Mouse (Mus musculus) liver, embryonic 13.5 days (tissue): ENCODE data around the gene Snx17. TPM values are rescaled to one million over a fixed set of nuclear protein-coding genes. Genes with fewer than 3 reads are reported as not detected.

Source experiments
- ATAC-seq: fragments of 200-750 bp; cut with Nextera tagmentation; 2 replicates; pipeline ENCODE4 v1.8.0; 2017; ENCODE audit warnings: low read depth, mild to moderate bottlenecking, moderate number of reproducible peaks, moderate library complexity
- DNase-seq: peaks from one replicate; pipeline ENCODE4 v3.0.0; 2022
- H3K27ac ChIP-seq: fragments of 300-500 bp; sonication (generic); 2 replicates; pipeline ENCODE4 v1.5.1; 2015; ENCODE audit warnings: moderate library complexity, mild to moderate bottlenecking, inconsistent platforms
- H3K27me3 ChIP-seq: fragments of 300-500 bp; sonication (generic); 2 replicates; pipeline ENCODE4 v1.6.1; 2015; ENCODE audit warnings: mild to moderate bottlenecking, inconsistent platforms
- H3K36me3 ChIP-seq: fragments of 300-500 bp; sonication (generic); 2 replicates; pipeline ENCODE4 v1.6.1; 2015; ENCODE audit warnings: mild to moderate bottlenecking, inconsistent platforms
- H3K4me1 ChIP-seq: fragments of 300-500 bp; sonication (generic); replicated peaks from 2 replicates; pipeline ENCODE4 v1.6.1; 2015; ENCODE audit warnings: inconsistent platforms
- H3K4me2 ChIP-seq: fragments of 300-500 bp; sonication (generic); 2 replicates; pipeline ENCODE4 v1.6.1; 2015; ENCODE audit warnings: inconsistent platforms, mild to moderate bottlenecking, moderate library complexity
- H3K4me3 ChIP-seq: fragments of 300-500 bp; sonication (generic); replicated peaks from 2 replicates; pipeline ENCODE4 v1.5.1; 2015; ENCODE audit warnings: mild to moderate bottlenecking, inconsistent platforms
- H3K9ac ChIP-seq: fragments of 300-500 bp; sonication (generic); 2 replicates; pipeline ENCODE4 v1.6.1; 2015; ENCODE audit warnings: mild to moderate bottlenecking, inconsistent platforms
- H3K9me3 ChIP-seq: fragments of 300-500 bp; sonication (generic); replicated peaks from 2 replicates; pipeline ENCODE4 v1.6.1; 2016; ENCODE audit warnings: inconsistent platforms
- WGBS: fragments of 180-500 bp; shearing (Covaris S2); methylation state at CpG from one replicate; pipeline ENCODE4 v1.1.7; 2015; ENCODE audit not compliant: insufficient replicate concordance; 5-methylcytosine and 5-hydroxymethylcytosine counted together
- polyA plus RNA-seq: library from polyadenylated mRNA; unstranded; fragments of >200 nt; fragmentation: Nextera tagmentation; extraction: Ambion mirVana; gene quantifications from 2 replicates; pipeline ENCODE4 v1.2.1, GENCODE M21; 2015

The Snx17 gene
- polyA plus RNA-seq, 1 experiment from 2014 or later: 49.7 TPM

DNA sequence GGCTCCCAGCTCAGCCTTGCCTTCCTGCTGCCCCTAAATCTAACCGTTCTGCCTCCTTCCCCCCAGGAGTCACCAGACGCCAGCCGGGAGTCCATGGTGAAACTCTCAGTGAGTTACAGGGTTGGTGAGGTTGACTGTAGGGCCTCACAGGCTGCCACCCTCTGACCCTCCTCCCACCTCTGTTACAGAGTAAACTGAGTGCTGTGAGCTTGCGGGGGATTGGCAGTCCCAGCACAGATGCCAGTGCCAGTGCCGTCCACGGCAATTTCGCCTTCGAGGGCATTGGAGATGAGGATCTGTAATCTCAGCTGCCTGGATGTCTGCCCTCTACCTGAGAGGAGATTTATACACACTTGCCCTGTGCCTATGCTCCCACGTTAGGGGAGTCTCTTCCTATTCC is 5.1 kb downstream of the Snx17 start:
- Histone ChIP-seq H3K9me3 (peaks cover 5% of the 10 kb centered on the region), H3K9ac (no peak overlapping the region), H3K4me2 (no peak overlapping the region), H3K4me3 (no peak overlapping the region), H3K27ac (no peak overlapping the region), H3K4me1 (peaks cover 56% of the 10 kb centered on the region), H3K36me3 (peaks cover 74% of the 10 kb centered on the region), H3K27me3 (no peaks in the 10 kb centered on the region)
- ATAC-seq (no peak), DNase-seq (no peak)
- WGBS: 82% methylated on average over 9 of the region's 9 CpGs

GRCm38 (mm10) chr5:31198616-31199320 is 5.7 kb downstream of the Snx17 start:
- H3K4me2 ChIP-seq: no peak overlapping the region
- H3K9me3 ChIP-seq: peaks cover 5% of the 10 kb centered on the region
- H3K4me3 ChIP-seq: no peak overlapping the region
- no peak for DNase-seq
- ATAC-seq: no peak
- H3K36me3 ChIP-seq: peaks cover 80% of the 10 kb centered on the region
- H3K4me1 ChIP-seq: peaks cover 57% of the 10 kb centered on the region
- H3K27ac ChIP-seq: no peak overlapping the region
- no peak overlapping the region for H3K9ac ChIP-seq
- WGBS: 80% methylated on average over 5 of the region's 5 CpGs
- no peaks in the 10 kb centered on the region for H3K27me3 ChIP-seq

DNA sequence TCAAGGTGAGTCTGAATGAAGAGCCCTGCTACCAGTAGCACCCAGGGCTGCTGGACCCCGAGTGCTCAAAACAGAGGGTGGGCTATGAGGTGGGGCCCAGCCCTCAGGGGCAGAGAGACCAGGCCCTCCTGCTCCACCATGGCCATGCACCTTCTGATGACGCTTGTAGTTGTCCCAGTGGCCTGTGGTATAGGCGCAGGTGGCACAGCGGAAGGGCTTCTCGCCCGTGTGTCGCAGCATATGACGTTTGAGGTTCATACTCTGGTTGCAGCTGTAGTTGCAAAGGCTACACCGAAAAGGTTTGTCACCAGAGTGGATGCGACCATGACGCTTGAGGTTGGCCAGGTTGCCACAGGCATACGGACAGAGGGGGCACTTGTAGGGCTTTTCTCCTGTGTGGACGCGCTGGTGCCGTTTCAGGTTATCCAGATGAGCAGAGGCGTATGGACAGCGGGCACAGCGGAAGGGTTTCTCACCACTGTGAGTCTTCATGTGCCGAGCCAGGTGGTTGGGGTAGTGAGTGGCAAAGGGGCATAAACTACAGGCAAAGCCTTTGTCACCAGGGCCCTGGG is 6.4 kb downstream of the Snx17 start:
- 90% methylated on average over 19 of the region's 19 CpGs for WGBS
- no peak for DNase-seq

GRCm38 (mm10) chr5:31199893-31200292 is 6.9 kb downstream of the Snx17 start:
- Histone ChIP-seq H3K27me3 (no peaks in the 10 kb centered on the region), H3K4me2 (no peak overlapping the region), H3K4me3 (no peak overlapping the region), H3K9ac (no peak overlapping the region), H3K27ac (no peak overlapping the region), H3K4me1 (peaks cover 46% of the 10 kb centered on the region), H3K36me3 (peaks cover 85% of the 10 kb centered on the region), H3K9me3 (peaks cover 5% of the 10 kb centered on the region)
- no peak for DNase-seq
- no peak for ATAC-seq
- WGBS: 79% methylated on average over 9 of the region's 9 CpGs

More for the DNA sequence above, 6.4 kb downstream of the Snx17 start:
- no peak overlapping the region for H3K9ac ChIP-seq
- no peak overlapping the region for H3K27ac ChIP-seq
- H3K4me3 ChIP-seq: no peak overlapping the region
- H3K4me2 ChIP-seq: no peak overlapping the region
- H3K27me3 ChIP-seq: no peaks in the 10 kb centered on the region
- peaks cover 51% of the 10 kb centered on the region for H3K4me1 ChIP-seq
- ATAC-seq: no peak
- H3K36me3 ChIP-seq: peaks cover 85% of the 10 kb centered on the region
- peaks cover 5% of the 10 kb centered on the region for H3K9me3 ChIP-seq

GRCm38 (mm10) chr5:31200327-31200768 is 7.3 kb downstream of the Snx17 start:
- Histone ChIP-seq H3K9me3 (peaks cover 5% of the 10 kb centered on the region), H3K36me3 (peaks cover 85% of the 10 kb centered on the region), H3K27me3 (no peaks in the 10 kb centered on the region), H3K4me2 (peak overlapping the region; percentile 18), H3K4me3 (no peak overlapping the region), H3K9ac (peak overlapping the region; percentile 34), H3K4me1 (peaks cover 42% of the 10 kb centered on the region), H3K27ac (no peak overlapping the region)
- WGBS: 88% methylated on average over 27 of the region's 27 CpGs
- ATAC-seq (no peak), DNase-seq (no peak)

- peaks cover 5% of the 10 kb centered on the region for H3K9me3 ChIP-seq
- H3K4me3 ChIP-seq: peak overlapping the region; percentile 82
- WGBS: 18% methylated on average over 13 of the region's 13 CpGs
- peak overlapping the region; percentile 81 for H3K27ac ChIP-seq
- H3K36me3 ChIP-seq: peaks cover 85% of the 10 kb centered on the region
- H3K9ac ChIP-seq: peak overlapping the region; percentile 85
- DNase-seq (no peak), ATAC-seq (no peak)
- peak overlapping the region; percentile 91 for H3K4me2 ChIP-seq
- H3K27me3 ChIP-seq: no peaks in the 10 kb centered on the region
- peaks cover 38% of the 10 kb centered on the region for H3K4me1 ChIP-seq
Observed at GRCm38 (mm10) chr5:31201042-31201741, 8.2 kb downstream of the Snx17 start.

DNA sequence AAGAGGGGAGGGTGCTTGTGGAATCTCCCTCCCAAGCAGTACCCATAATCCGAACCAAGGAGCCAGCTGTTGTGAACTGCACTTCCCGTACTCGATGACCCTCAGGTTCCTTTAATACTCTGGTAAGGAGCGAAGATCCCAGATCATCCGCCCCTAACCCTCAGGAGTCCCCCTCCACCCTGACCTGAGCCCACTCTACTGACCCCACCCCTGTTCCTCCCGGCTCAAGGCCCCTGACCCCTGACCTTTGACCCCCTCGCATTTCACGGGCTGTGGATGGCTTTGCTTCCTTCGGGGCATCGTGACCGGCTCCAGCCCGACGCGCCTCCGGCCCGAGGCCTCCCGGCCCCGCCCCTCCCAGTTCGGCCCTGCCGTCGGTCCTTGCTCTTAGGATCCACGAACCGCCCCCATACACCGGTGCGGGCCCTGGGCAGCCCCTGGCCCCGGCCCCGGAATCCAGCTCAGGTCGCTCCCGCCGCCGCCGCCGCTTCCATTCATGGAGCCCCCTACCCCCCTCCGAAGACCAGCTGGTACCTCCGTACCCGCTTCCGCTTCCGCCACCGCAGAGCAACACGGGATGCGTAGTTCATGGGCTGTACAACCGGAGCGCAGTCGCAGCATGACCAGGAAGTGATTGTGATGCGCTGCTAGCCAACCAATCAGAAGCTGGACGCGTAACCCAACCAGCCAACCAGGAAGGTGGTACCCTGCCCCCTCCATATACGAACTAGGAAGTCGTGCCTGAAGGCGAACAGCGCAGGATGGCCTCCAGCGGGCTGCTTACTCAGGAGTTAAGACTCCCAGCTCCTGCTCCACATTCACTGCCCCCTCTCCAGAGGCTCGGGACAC is 8.9 kb downstream of the Snx17 start, which contains the start of gene Zfp513:
Gene Zfp513 (minus strand): TSS at position 562 of the 849 bp plus-strand sequence.
- H3K36me3 ChIP-seq: peaks cover 85% of the 10 kb centered on the region

GRCm38 (mm10) chr5:31202933-31203332 is 9.9 kb downstream of the Snx17 start:
- Histone ChIP-seq H3K9ac (peak overlapping the region; percentile 69), H3K4me2 (peak overlapping the region; percentile 79), H3K4me1 (peaks cover 34% of the 10 kb centered on the region), H3K9me3 (peaks cover 5% of the 10 kb centered on the region), H3K27ac (peak overlapping the region; percentile 82), H3K4me3 (peak overlapping the region; percentile 82), H3K27me3 (no peaks in the 10 kb centered on the region), H3K36me3 (peaks cover 85% of the 10 kb centered on the region)
- 77% methylated on average over 7 of the region's 7 CpGs for WGBS
- no peak for ATAC-seq
- DNase-seq: no peak

More for the DNA sequence above, 8.9 kb downstream of the Snx17 start, which contains the start of gene Zfp513:
- Histone ChIP-seq H3K9me3 (peaks cover 5% of the 10 kb centered on the region), H3K4me1 (peaks cover 38% of the 10 kb centered on the region), H3K9ac (peak within 1 kb of the TSS; percentile 85), H3K27me3 (no peaks in the 10 kb centered on the region), H3K4me2 (peak within 1 kb of the TSS; percentile 91), H3K4me3 (peak within 1 kb of the TSS; percentile 82), H3K27ac (peak within 1 kb of the TSS; percentile 82)
- ATAC-seq (peak; percentile 96), DNase-seq (peak; percentile 95)
- WGBS: 2% methylated on average over 53 of the region's 53 CpGs

GRCm38 (mm10) chr5:31203866-31204265 is 10.8 kb downstream of the Snx17 start:
- H3K27ac ChIP-seq: no peak overlapping the region
- 88% methylated on average over 2 of the region's 2 CpGs for WGBS
- H3K4me3 ChIP-seq: no peak overlapping the region
- DNase-seq (no peak), ATAC-seq (no peak)
- H3K4me1 ChIP-seq: peaks cover 34% of the 10 kb centered on the region
- H3K27me3 ChIP-seq: no peaks in the 10 kb centered on the region
- H3K9me3 ChIP-seq: peaks cover 5% of the 10 kb centered on the region
- H3K9ac ChIP-seq: no peak overlapping the region
- no peak overlapping the region for H3K4me2 ChIP-seq
- peaks cover 85% of the 10 kb centered on the region for H3K36me3 ChIP-seq

GRCm38 (mm10) chr5:31204421-31204820 is 11.4 kb downstream of the Snx17 start:
- no peak for ATAC-seq
- Histone ChIP-seq H3K4me3 (no peak overlapping the region), H3K27ac (no peak overlapping the region), H3K36me3 (peaks cover 80% of the 10 kb centered on the region), H3K4me2 (no peak overlapping the region), H3K9ac (no peak overlapping the region), H3K27me3 (no peaks in the 10 kb centered on the region), H3K4me1 (peaks cover 31% of the 10 kb centered on the region), H3K9me3 (peaks cover 5% of the 10 kb centered on the region)
- 85% methylated on average over 6 of the region's 6 CpGs for WGBS
- no peak for DNase-seq
